Comparison of ENCODE assay signal across 7 mouse cellular contexts in the genomic region with DNA sequence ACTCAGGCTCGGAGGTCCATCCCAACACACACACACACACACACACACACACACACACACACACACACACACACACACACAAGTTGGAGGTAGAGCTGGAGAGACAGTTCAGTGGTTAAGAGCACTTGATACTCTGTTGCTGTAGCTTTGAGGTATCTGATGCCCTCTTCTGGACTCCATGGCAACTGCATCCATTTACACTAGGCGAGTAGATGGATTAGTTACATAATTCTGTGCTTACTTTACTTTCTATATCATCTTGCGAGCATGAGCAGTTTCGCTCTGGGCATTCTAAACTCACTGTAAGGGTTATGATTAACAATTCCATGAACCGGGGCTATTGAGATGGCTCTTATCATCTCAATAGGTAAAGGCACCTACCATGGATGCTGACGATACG. TPM values are rescaled to one million over a fixed set of nuclear protein-coding genes. Genes with fewer than 3 reads are reported as not detected.
DNase-seq lines count a peak whose midpoint lies in the region; ATAC-seq and TF ChIP-seq lines count a peak whose summit lies in the region.

No protein-coding gene starts in this region.

- H3K36me3 ChIP-seq in midbrain, embryonic 11.5 days (ENCODE audit: control insufficient read depth, insufficient read depth, low read length): no peaks in the 10 kb centered on the region
- peaks cover 28% of the 10 kb centered on the region for H3K36me3 ChIP-seq in midbrain, embryonic 16.5 days (ENCODE audit: control insufficient read depth, insufficient read depth, low read length)

- no peaks in the 10 kb centered on the region for H3K9me3 ChIP-seq in midbrain, embryonic 11.5 days (ENCODE audit: control insufficient read depth, low read length)
- H3K9me3 ChIP-seq in midbrain, embryonic 16.5 days (replicated peaks; ENCODE audit: control insufficient read depth, low read length, poor library complexity, severe bottlenecking): no peaks in the 10 kb centered on the region

- H3K27me3 ChIP-seq in midbrain, embryonic 11.5 days (ENCODE audit: control insufficient read depth, insufficient read depth, low read length): no peaks in the 10 kb centered on the region
- no peaks in the 10 kb centered on the region for H3K27me3 ChIP-seq in midbrain, embryonic 16.5 days (ENCODE audit: control insufficient read depth, insufficient read depth, low read depth, low read length)
- no peaks in the 10 kb centered on the region for H3K27me3 ChIP-seq in Patski

- no peak overlapping the region for H3K27ac ChIP-seq in midbrain, embryonic 11.5 days (ENCODE audit: low read depth, low read length)
- no peak overlapping the region for H3K27ac ChIP-seq in midbrain, embryonic 16.5 days (ENCODE audit: low read length)
- no peak overlapping the region for H3K27ac ChIP-seq in cortical plate, adult 2 months (ENCODE audit: insufficient read depth, low read length)

- CTCF ChIA-PET in Patski (lab: Charles Lee): interaction anchor here (1.0 to 1.3 kb wide), 2 partner anchors 10 to 13 kb away, joined by 3 to 6 read pairs; no protein-coding TSS in a partner anchor

- in situ Hi-C loops in Patski (cut with MboI; ENCODE audit: low pct_unique_long_range_greater_than_20kb): no loop called here

- peak; percentile 65 for TF ChIP-seq CTCF in Patski (IDR thresholded peaks at IDR 0.05)
- peak; percentile 48 for TF ChIP-seq CTCF in cortical plate, adult 2 months (IDR thresholded peaks at IDR 0.05; ENCODE audit: extremely low read depth, insufficient read depth, low read length)
- no peak for TF ChIP-seq CTCF in lung, adult 2 months (IDR thresholded peaks at IDR 0.05; ENCODE audit: insufficient read depth, low read length)

- no peak overlapping the region for H3K4me2 ChIP-seq in midbrain, embryonic 11.5 days
- no peak overlapping the region for H3K4me2 ChIP-seq in midbrain, embryonic 16.5 days (ENCODE audit: low read length)

- no peak overlapping the region for H3K4me3 ChIP-seq in midbrain, embryonic 11.5 days (ENCODE audit: low read depth, low read length)
- no peak overlapping the region for H3K4me3 ChIP-seq in midbrain, embryonic 16.5 days (ENCODE audit: low read depth, low read length)
- no peak overlapping the region for H3K4me3 ChIP-seq in cortical plate, adult 2 months (ENCODE audit: insufficient read depth, low read length)
- H3K4me3 ChIP-seq in lung, adult 2 months (replicated peaks; ENCODE audit: extremely low read depth, low read depth, low read length): no peak overlapping the region

- no peaks in the 10 kb centered on the region for H3K4me1 ChIP-seq in midbrain, embryonic 11.5 days (ENCODE audit: control insufficient read depth, insufficient read depth, low read length)
- H3K4me1 ChIP-seq in midbrain, embryonic 16.5 days (ENCODE audit: control insufficient read depth, insufficient read depth, low read length): peaks cover 10% of the 10 kb centered on the region
- H3K4me1 ChIP-seq in cortical plate, adult 2 months (ENCODE audit: control insufficient read depth, insufficient read depth, low read length): no peaks in the 10 kb centered on the region
- no peaks in the 10 kb centered on the region for H3K4me1 ChIP-seq in lung, adult 2 months (ENCODE audit: control insufficient read depth, insufficient read depth, low read length)

- DNase-seq in midbrain, embryonic 11.5 days (ENCODE audit: low spot score, missing footprints): peak; percentile 85
- DNase-seq in Patski (ENCODE audit: low read depth, low spot score): no peak
- peak; percentile 65 for DNase-seq in kidney, postnatal 10 days
- DNase-seq in lung, adult 2 months: peak; percentile 39
- peak; percentile 57 for DNase-seq in right cerebral cortex, postnatal 25 days

- H3K9ac ChIP-seq in midbrain, embryonic 11.5 days (ENCODE audit: low read length): no peak overlapping the region
- H3K9ac ChIP-seq in midbrain, embryonic 16.5 days (ENCODE audit: low read depth, low read length): no peak overlapping the region

- POLR2A ChIA-PET in Patski (lab: Charles Lee): interaction anchor here (0.6 kb wide), 1 partner anchor 11 kb away, joined by 6 read pairs; no protein-coding TSS in a partner anchor

- ATAC-seq in midbrain, embryonic 11.5 days (ENCODE audit: low FRiP score): no peak
- ATAC-seq in midbrain, embryonic 16.5 days: no peak
- ATAC-seq in Patski: no peak

- WGBS in midbrain, embryonic 11.5 days: 73% methylated on average over 7 of the region's 7 CpGs
- WGBS in midbrain, embryonic 16.5 days: 64% methylated on average over 7 of the region's 7 CpGs
- WGBS in lung, adult 2 months: 46% methylated on average over 7 of the region's 7 CpGs

- TF ChIP-seq POLR2A in cortical plate, adult 2 months (IDR thresholded peaks at IDR 0.05; ENCODE audit: extremely low read depth, insufficient read depth, low read length): no peak
- no peak for TF ChIP-seq POLR2A in lung, adult 2 months (IDR thresholded peaks at IDR 0.05; ENCODE audit: borderline replicate concordance, extremely low read depth, low read depth, low read length)

RNA-seq across cellular contexts. Expression of gene Tmem130, which starts 8.6 kb away (rescaled TPM):
- 20.1 and 20.6 TPM in 2 replicates for polyA plus RNA-seq in midbrain, embryonic 11.5 days (2014; fragmentation: Nextera tagmentation; extraction: Ambion mirVana)
- polyA plus RNA-seq in midbrain, embryonic 16.5 days (2015; fragmentation: Nextera tagmentation; extraction: Ambion mirVana): 534 and 580 TPM in 2 replicates
- polyA plus RNA-seq in Patski (2021): 0.09 TPM
- polyA plus RNA-seq in cortical plate, adult 2 months (2012; rRNA removed): 117 and 126 TPM in 2 replicates
- 0.14 and 0.22 TPM in 2 replicates for polyA plus RNA-seq in lung, adult 2 months (2012; rRNA removed)

RNA-seq across cellular contexts. Expression of gene Trrap, which starts 14.5 kb away (rescaled TPM):
- 85.1 and 91.8 TPM in 2 replicates for polyA plus RNA-seq in midbrain, embryonic 11.5 days (2014; fragmentation: Nextera tagmentation; extraction: Ambion mirVana)
- 71.4 and 77.7 TPM in 2 replicates for polyA plus RNA-seq in midbrain, embryonic 16.5 days (2015; fragmentation: Nextera tagmentation; extraction: Ambion mirVana)
- 76.0 TPM for polyA plus RNA-seq in Patski (2021)
- polyA plus RNA-seq in cortical plate, adult 2 months (2012; rRNA removed): 159 and 160 TPM in 2 replicates
- polyA plus RNA-seq in lung, adult 2 months (2012; rRNA removed): 74.2 and 91.6 TPM in 2 replicates

Comparison
In these comparisons a context has a peak if more than half of its experiments do, and no peak if none do; other contexts are left out.
1. RNA of gene Tmem130, which starts 8.6 kb away (polyA plus RNA-seq): 534 to 580 TPM in midbrain, embryonic 16.5 days, 117 to 126 TPM in cortical plate, adult 2 months and 20.1 to 20.6 TPM in midbrain, embryonic 11.5 days; 0.14 to 0.22 TPM in lung, adult 2 months and 0.09 TPM in Patski (single experiment); every median in the first group is over 10 times any median in the second.